Mouse (Mus musculus) intestine, postnatal 0 days (tissue): ENCODE results near the gene Mobp. TPM values are rescaled to one million over a fixed set of nuclear protein-coding genes. Genes with fewer than 3 reads are reported as not detected.

ENCODE experiments used
- ATAC-seq: fragments of 200-750 bp; cut with Nextera tagmentation; 2 replicates; pipeline ENCODE4 v1.8.0; 2017; ENCODE audit warnings: mild to moderate bottlenecking, moderate TSS enrichment, moderate library complexity
- H3K27ac ChIP-seq: fragments of 300-500 bp; sonication (generic); 2 replicates; pipeline ENCODE4 v1.5.1; 2014; ENCODE audit warnings: mild to moderate bottlenecking, low read depth, low read length, moderate library complexity
- H3K27me3 ChIP-seq: fragments of 300-500 bp; sonication (generic); replicated peaks from 2 replicates; pipeline ENCODE4 v1.6.1; 2014; ENCODE audit warnings: low read length, mixed read lengths; ENCODE audit not compliant: control insufficient read depth, insufficient read depth
- H3K36me3 ChIP-seq: fragments of 300-500 bp; sonication (generic); 2 replicates; pipeline ENCODE4 v1.6.1; 2014; ENCODE audit warnings: mild to moderate bottlenecking, moderate library complexity; ENCODE audit not compliant: control insufficient read depth, insufficient read depth
- H3K4me1 ChIP-seq: fragments of 300-500 bp; sonication (generic); replicated peaks from 2 replicates; pipeline ENCODE4 v1.6.1; 2014; ENCODE audit warnings: antibody characterized with exemption, low read length, mixed read lengths; ENCODE audit not compliant: control insufficient read depth, insufficient read depth
- H3K4me2 ChIP-seq: fragments of 300-500 bp; sonication (generic); replicated peaks from 2 replicates; pipeline ENCODE4 v1.6.1; 2014; ENCODE audit warnings: low read depth, mild to moderate bottlenecking, moderate library complexity
- H3K4me3 ChIP-seq: fragments of 300-500 bp; sonication (generic); 2 replicates; pipeline ENCODE4 v1.5.1; 2014; ENCODE audit warnings: low read depth, low read length
- H3K9ac ChIP-seq: fragments of 300-500 bp; sonication (generic); 2 replicates; pipeline ENCODE4 v1.6.1; 2014; ENCODE audit warnings: mild to moderate bottlenecking, low read depth, low read length
- H3K9me3 ChIP-seq: fragments of 300-500 bp; sonication (generic); 2 replicates; pipeline ENCODE4 v1.6.1; 2016; ENCODE audit warnings: mixed run types; ENCODE audit not compliant: control insufficient read depth
- CTCF ChIP-seq: sonication (generic); IDR thresholded peaks from 2 replicates; pipeline ENCODE4 v1.5.1; 2016; ENCODE audit warnings: low read depth, mild to moderate bottlenecking, control low read depth, antibody characterized with exemption, moderate library complexity
- WGBS: fragments of 180-500 bp; shearing (Covaris S2); extraction: QIAGEN DNeasy Blood & Tissue Kit; methylation state at CpG from one replicate; pipeline ENCODE4 v1.1.7; 2014; 5-methylcytosine and 5-hydroxymethylcytosine counted together
- polyA plus RNA-seq: library from polyadenylated mRNA; unstranded; fragments of >200 nt; fragmentation: Nextera tagmentation; extraction: Ambion mirVana; gene quantifications from 2 replicates; pipeline ENCODE4 v1.2.1, GENCODE M21; 2015

Gene Mobp
- polyA plus RNA-seq, 1 experiment from 2014 or later: 0.05 TPM

DNA sequence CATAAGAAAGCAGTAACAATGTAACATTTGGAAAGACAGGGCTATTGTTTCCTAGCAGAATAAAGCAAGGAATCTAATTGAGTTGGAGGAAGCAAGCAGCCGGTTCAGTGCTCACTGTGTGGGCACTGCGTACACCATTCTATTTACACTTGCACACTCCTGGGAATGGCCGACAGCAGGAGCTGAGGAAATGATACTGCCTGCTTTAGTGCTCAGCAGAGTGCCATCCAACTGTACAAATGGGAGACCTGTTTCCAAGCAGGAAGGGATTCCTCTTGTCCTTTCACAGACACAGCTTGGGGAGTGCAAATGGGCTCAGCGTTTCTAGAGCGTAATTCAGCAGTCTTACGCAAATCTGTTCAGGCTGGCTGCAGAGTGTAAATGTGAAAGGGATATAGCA is 63.4 kb downstream of the Mobp start:
- TF ChIP-seq CTCF: no peak
- Histone ChIP-seq H3K27ac (no peak overlapping the region), H3K27me3 (no peaks in the 10 kb centered on the region), H3K36me3 (no peaks in the 10 kb centered on the region), H3K4me2 (no peak overlapping the region), H3K9ac (no peak overlapping the region), H3K9me3 (no peaks in the 10 kb centered on the region), H3K4me1 (no peaks in the 10 kb centered on the region; the same call in 1 of the 2 replicates), H3K4me3 (no peak overlapping the region)
- no peak for ATAC-seq
- 76% methylated on average over 6 of the region's 6 CpGs for WGBS

- no peaks in the 10 kb centered on the region; the same call in 1 of the 2 replicates for H3K4me1 ChIP-seq
- no peaks in the 10 kb centered on the region for H3K36me3 ChIP-seq
- no peak overlapping the region for H3K4me3 ChIP-seq
- no peak for ATAC-seq
- 65% methylated on average over 11 of the region's 11 CpGs for WGBS
- no peak overlapping the region for H3K27ac ChIP-seq
- H3K4me2 ChIP-seq: no peak overlapping the region
- TF ChIP-seq CTCF: no peak
- H3K9me3 ChIP-seq: no peaks in the 10 kb centered on the region
- H3K9ac ChIP-seq: no peak overlapping the region
- H3K27me3 ChIP-seq: no peaks in the 10 kb centered on the region
Observed at GRCm38 (mm10) chr9:120214978-120215495, 65.5 kb downstream of the Mobp start.

- H3K9ac ChIP-seq: no peak overlapping the region
- WGBS: 46% methylated on average over 3 of the region's 3 CpGs
- ATAC-seq: no peak
Observed at GRCm38 (mm10) chr9:120219411-120219810, 69.9 kb downstream of the Mobp start.

More at GRCm38 (mm10) chr9:120219411-120219810, 69.9 kb downstream of the Mobp start:
- no peaks in the 10 kb centered on the region for H3K9me3 ChIP-seq
- H3K27me3 ChIP-seq: no peaks in the 10 kb centered on the region
- no peak for TF ChIP-seq CTCF
- H3K4me2 ChIP-seq: no peak overlapping the region
- H3K4me1 ChIP-seq: no peaks in the 10 kb centered on the region; the same call in 1 of the 2 replicates
- no peaks in the 10 kb centered on the region for H3K36me3 ChIP-seq
- no peak overlapping the region for H3K27ac ChIP-seq
- no peak overlapping the region for H3K4me3 ChIP-seq

Other genes starting within 250 kb of the Mobp start
- 14.4 and 16.4 TPM in 2 replicates for gene Gorasp1, start 212.1 kb upstream of the Mobp start, polyA plus RNA-seq
- gene Ttc21a, start 212.1 kb upstream of the Mobp start, polyA plus RNA-seq: not detected in 2 replicates
- 3.8 and 4.2 TPM in 2 replicates for gene Csrnp1, start 165.0 kb upstream of the Mobp start, polyA plus RNA-seq
- gene Xirp1, start 126.1 kb upstream of the Mobp start, polyA plus RNA-seq: 0.10 and 0.14 TPM in 2 replicates
- gene Cx3cr1, start 79.8 kb upstream of the Mobp start, polyA plus RNA-seq: 5.4 and 6.5 TPM in 2 replicates
- gene Ccr8, start 57.6 kb upstream of the Mobp start, polyA plus RNA-seq: 0.25 and 0.42 TPM in 2 replicates
- 15.8 and 16.1 TPM in 2 replicates for gene Slc25a38, start 39.3 kb upstream of the Mobp start, polyA plus RNA-seq
- 654 and 675 TPM in 2 replicates for gene Rpsa, start 22.0 kb upstream of the Mobp start, polyA plus RNA-seq
- 0.47 and 0.55 TPM in 2 replicates for gene Myrip, start 151.8 kb downstream of the Mobp start, polyA plus RNA-seq